Mouse (Mus musculus): ENCODE measurements around the gene 7530416G11Rik.

GRCm38 (mm10) chr15:85529911-85530310 lies 26.9 kb upstream of the 7530416G11Rik start:
- TF ChIP-seq CTCF (IDR thresholded peaks at IDR 0.05; ENCODE audit: low read depth) (no peak), EP300 (IDR thresholded peaks at IDR 0.05; ENCODE audit: low read depth) (no peak)

Data from heart, postnatal 0 days (tissue).